Mouse (Mus musculus): ENCODE results near the gene Ssmem1.

DNA sequence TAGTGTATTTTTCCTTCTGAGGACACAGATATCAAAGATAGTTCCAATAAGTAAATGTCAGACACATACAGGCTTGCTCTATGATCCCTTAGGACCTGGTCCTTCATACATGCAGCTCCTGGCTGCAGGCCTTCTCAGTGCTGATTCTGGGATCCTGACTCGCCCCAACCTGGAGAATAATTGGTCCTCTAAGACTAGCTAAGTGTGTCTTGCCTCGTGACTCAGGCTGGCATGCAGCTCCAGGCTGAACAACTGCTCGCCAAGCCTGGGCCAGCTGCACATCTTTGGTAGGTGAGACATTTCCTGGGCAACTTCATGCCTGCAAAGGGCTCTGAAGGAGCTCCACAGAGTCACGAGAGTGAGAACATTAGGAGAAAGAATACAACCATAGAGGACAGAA is 52.5 kb downstream of the Ssmem1 start:
- TF ChIP-seq POLR2A (IDR thresholded peaks at IDR 0.05; ENCODE audit: low read depth, low read length), result no peak
- TF ChIP-seq CTCF (conservative IDR thresholded peaks at IDR 0.05 in 1 of 2, IDR thresholded peaks at IDR 0.05 in 1 of 2; ENCODE audit: low read depth in 2 of 2, low read length in 2 of 2), result no peak
- no peak for TF ChIP-seq USF2 (conservative IDR thresholded peaks at IDR 0.05; ENCODE audit: low read depth, low read length)
- TF ChIP-seq UBTF (IDR thresholded peaks at IDR 0.05; ENCODE audit: low read depth, low read length), result no peak
- TF ChIP-seq EP300 (IDR thresholded peaks at IDR 0.05; ENCODE audit: low read length), result no peak
- no peak for TF ChIP-seq USF1 (IDR thresholded peaks at IDR 0.05; ENCODE audit: low read depth, low read length)
- TF ChIP-seq NELFE (IDR thresholded peaks at IDR 0.05; ENCODE audit: low read depth, low read length), result no peak
- TF ChIP-seq ZC3H11A (IDR thresholded peaks at IDR 0.05; ENCODE audit: low read depth, low read length), result no peak
- no peak for TF ChIP-seq JUN (IDR thresholded peaks at IDR 0.05; ENCODE audit: insufficient read depth, low read depth, low read length)

All from CH12.LX (cell line).